In the genomic region with DNA sequence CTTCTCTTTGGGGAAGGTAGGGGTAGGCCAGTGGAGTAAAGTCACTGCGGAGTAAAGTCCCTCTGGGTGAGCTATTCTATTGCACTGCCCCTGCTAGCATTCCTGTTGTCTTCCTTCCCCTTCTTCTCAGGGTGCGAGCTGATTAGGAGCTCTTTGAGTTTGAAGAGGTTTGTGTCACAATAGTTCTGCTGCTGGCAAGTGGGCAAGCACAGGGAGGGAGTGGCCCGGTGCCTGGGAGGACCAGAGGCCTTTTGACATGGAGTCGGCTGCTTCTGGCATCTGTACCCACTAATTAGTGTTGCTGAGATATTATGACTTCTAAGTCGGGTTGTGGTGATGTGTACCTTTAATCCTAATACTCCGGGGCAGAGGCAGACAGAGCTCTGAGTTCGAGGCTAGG, we compare ENCODE assay signal across 16 mouse cellular contexts.
"Had no signal": no experiment of that assay in that cellular context is flagged by ENCODE, and none has a peak within 500 bp of the region (broad histone marks: within the 10 kb centered on the region; RNA-seq: fewer than 3 reads in every experiment).

No protein-coding gene starts in this region.

- H3K27ac ChIP-seq: left cerebral cortex, adult 2 months; limb, embryonic 15.5 days; liver, embryonic 13.5 days; midbrain, embryonic 15.5 days; neural tube, embryonic 12.5 days; stomach, embryonic 15.5 days had no signal

- H3K36me3 ChIP-seq: limb, embryonic 15.5 days; liver, embryonic 13.5 days; midbrain, embryonic 15.5 days; neural tube, embryonic 12.5 days; stomach, embryonic 15.5 days had no signal

- DNase-seq: kidney, adult 8-10 months; kidney, postnatal 25 days; liver, embryonic 13.5 days; lung, embryonic 14.5 days; right cerebral cortex, postnatal 4 days; spleen, adult 18-20 months; thymus, adult 2 months; thymus, postnatal 36 days had no signal

- H3K4me3 ChIP-seq: left cerebral cortex, adult 2 months; limb, embryonic 15.5 days; liver, embryonic 13.5 days; megakaryocyte, embryonic 14.5 days; midbrain, embryonic 15.5 days; neural tube, embryonic 12.5 days; stomach, embryonic 15.5 days had no signal

- H3K4me2 ChIP-seq: limb, embryonic 15.5 days; liver, embryonic 13.5 days; lung, embryonic 14.5 days; midbrain, embryonic 11.5 days; midbrain, embryonic 15.5 days; neural tube, embryonic 12.5 days; stomach, embryonic 15.5 days had no signal

- H3K9me3 ChIP-seq: limb, embryonic 15.5 days; liver, embryonic 13.5 days; megakaryocyte, embryonic 14.5 days; midbrain, embryonic 15.5 days; neural tube, embryonic 12.5 days; stomach, embryonic 15.5 days had no signal

- H3K9ac ChIP-seq: limb, embryonic 15.5 days; liver, embryonic 13.5 days; lung, embryonic 14.5 days; midbrain, embryonic 15.5 days; neural tube, embryonic 12.5 days; stomach, embryonic 15.5 days had no signal

- ATAC-seq: intestine, postnatal 0 days; midbrain, embryonic 15.5 days had no signal

- H3K27me3 ChIP-seq: limb, embryonic 15.5 days; liver, embryonic 13.5 days; midbrain, embryonic 15.5 days; neural tube, embryonic 12.5 days; stomach, embryonic 15.5 days had no signal

- H3K4me1 ChIP-seq: stomach, embryonic 15.5 days had no signal
